Mouse (Mus musculus): Measurements from ENCODE around the gene Pdia4.

DNA sequence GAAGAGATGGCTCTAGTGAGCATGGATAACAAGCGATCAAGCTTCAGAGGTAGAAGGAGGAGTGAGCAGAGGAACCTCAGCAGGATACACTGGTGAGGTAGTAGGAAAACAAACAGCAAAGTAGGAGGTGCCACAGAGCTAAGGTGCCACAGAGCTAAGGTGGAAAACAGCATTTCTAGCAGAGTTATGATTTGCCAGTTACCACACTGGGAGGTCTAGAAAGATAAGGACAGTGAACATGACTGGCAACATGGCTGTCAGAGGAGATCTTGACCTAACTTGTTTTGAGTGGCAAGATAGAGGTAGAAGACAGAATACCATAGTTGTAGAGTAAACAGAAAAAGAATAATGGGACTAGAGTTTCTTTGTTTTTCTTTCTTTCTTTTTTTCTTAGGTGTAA, 29.1 kb upstream of the Pdia4 start:
- no peak for TF ChIP-seq CTCF (IDR thresholded peaks at IDR 0.05; ENCODE audit: extremely low read depth, insufficient read depth, insufficient read length, insufficient replicate concordance)
- TF ChIP-seq POLR2A (IDR thresholded peaks at IDR 0.05; ENCODE audit: low read depth, low read length): no peak

Data from spleen, adult 2 months (tissue).